Mouse (Mus musculus): ENCODE data around the gene Extl1. TPM values are rescaled to one million over a fixed set of nuclear protein-coding genes. Genes with fewer than 3 reads are reported as not detected.
A peak's percentile ranks its signal among the peaks of the same experiment; 100 is the strongest.
"Not testable (repeated sequence)": the region's sequence is repeated elsewhere in the genome, so short reads cannot be mapped to it uniquely, and the experiment has no call there.

Extl1 gene
- polyA plus RNA-seq (2015; fragmentation: Nextera tagmentation; extraction: Ambion mirVana) = 1.8 and 2.1 TPM in 2 replicates

DNA sequence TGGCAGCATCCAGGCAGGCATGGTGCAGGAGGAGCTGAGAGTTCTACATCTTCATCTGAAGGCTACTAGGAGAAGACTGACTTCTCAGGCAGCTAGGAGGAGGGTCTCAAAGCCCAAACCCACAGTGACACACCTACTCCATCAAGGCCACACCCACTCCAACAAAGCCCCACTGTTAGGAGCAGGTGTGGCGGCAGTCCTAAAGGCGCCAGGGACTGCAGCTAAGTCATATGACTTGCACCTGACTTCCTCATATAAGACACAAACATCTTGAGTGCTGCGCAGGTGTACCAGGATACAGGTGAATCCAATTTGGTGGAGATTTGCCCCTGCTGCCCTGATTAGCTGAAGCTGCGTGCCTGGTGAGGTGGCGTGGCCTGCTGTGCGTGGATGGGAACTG lies at the start of gene Extl1:
Gene Extl1, minus strand, starts transcription at position 101 of the 400 bp plus-strand sequence.
- not testable (repeated sequence) for DNase-seq (ENCODE audit: low spot score); ATAC-seq (ENCODE audit: low FRiP score, low TSS enrichment)
- WGBS = 96% methylated on average over 2 of the region's 6 CpGs

DNA sequence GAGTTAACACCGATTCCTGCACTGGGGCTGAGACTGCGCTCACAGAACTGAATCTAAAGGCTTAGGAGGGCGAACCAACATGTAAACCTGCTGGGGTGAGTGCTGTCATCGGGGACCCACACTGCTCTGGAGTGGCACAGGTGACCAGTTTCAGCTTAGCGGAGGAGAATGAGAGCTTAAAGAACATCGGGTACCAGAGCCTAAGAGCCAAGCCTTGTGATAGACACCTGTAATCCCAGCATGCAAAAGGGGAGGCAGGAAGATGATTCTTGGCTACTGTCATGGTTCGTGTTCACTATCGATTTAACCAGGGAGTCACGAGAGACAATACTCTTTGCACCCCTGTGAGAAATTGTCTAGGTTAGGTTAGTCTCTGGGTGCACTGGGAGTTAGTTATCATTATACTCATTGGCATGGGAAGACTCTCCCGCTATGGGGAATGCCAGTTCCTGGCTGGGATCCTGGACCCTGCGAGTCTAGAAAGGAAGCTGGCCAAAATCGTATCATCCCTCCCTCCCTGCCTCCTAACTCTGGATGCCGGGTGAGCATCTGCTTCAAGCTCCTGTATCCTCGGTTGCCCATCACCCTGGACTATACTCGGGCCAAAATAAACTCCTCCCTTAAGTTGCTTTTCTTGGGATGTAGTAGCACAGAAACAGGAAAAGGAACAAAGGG lies 49.2 kb upstream of the Extl1 start:
- Histone ChIP-seq H3K4me3 (ENCODE audit: low read depth, low read length) (no peak overlapping the region), H3K4me1 (replicated peaks; ENCODE audit: control insufficient read depth, insufficient read depth) (no peaks in the 10 kb centered on the region; the same call in 1 of the 2 replicates), H3K27ac (replicated peaks) (no peak overlapping the region), H3K9me3 (ENCODE audit: control insufficient read depth, low read length) (no peaks in the 10 kb centered on the region), H3K9ac (ENCODE audit: low read length) (no peak overlapping the region), H3K4me2 (replicated peaks; ENCODE audit: low read depth) (no peak overlapping the region), H3K36me3 (ENCODE audit: control insufficient read depth, insufficient read depth, low read length) (no peaks in the 10 kb centered on the region), H3K27me3 (ENCODE audit: control insufficient read depth, insufficient read depth, low read length) (no peaks in the 10 kb centered on the region)
- 80% methylated on average over 15 of the region's 15 CpGs for WGBS
- DNase-seq (ENCODE audit: low spot score) (no peak), ATAC-seq (ENCODE audit: low FRiP score, low TSS enrichment) (no peak)
- TF ChIP-seq CTCF (IDR thresholded peaks at IDR 0.05; ENCODE audit: low read depth) (no peak), EP300 (optimal IDR thresholded peaks at IDR 0.05) (no peak)

More for the DNA sequence above, at the start of gene Extl1:
- H3K36me3 ChIP-seq (ENCODE audit: control insufficient read depth, insufficient read depth, low read length); H3K27ac ChIP-seq (replicated peaks); H3K27me3 ChIP-seq (ENCODE audit: control insufficient read depth, insufficient read depth, low read length); H3K4me3 ChIP-seq (ENCODE audit: low read depth, low read length); H3K4me1 ChIP-seq (replicated peaks; ENCODE audit: control insufficient read depth, insufficient read depth); H3K4me2 ChIP-seq (replicated peaks; ENCODE audit: low read depth); H3K9me3 ChIP-seq (ENCODE audit: control insufficient read depth, low read length); H3K9ac ChIP-seq (ENCODE audit: low read length): not testable (repeated sequence)

DNA sequence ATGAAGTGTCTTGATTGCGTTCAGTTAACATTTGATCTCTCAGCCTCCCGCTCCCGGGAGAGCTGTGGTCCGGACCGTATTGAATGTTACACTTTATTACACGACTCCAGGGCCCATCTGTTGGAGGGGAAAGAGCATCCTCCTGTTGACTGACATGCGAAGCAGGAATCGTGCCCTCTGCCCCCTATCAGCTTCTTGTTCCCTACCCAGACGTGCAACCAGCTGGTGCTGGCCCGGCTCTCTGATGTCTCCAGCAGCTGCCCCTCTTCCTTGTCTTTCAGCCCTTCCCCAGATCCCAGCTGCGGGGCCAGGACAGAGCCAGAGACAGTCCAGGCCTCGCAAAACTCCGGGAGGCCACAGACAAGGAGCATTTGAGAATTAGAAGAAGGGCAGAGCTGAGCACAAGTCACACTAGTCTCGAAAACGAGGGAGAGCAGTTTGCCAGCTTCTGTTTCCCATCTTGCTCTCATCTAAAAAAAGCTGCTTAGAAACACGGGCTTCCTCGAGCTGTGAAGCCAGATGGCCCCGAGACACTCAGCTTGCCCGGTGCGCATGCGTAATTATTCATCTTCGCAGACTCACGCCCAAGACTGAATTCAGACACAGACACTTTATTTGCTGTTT lies 46.8 kb upstream of the Extl1 start:
- Histone ChIP-seq H3K4me1 (replicated peaks; ENCODE audit: control insufficient read depth, insufficient read depth) (no peaks in the 10 kb centered on the region; the same call in 1 of the 2 replicates), H3K4me3 (ENCODE audit: low read depth, low read length) (no peak overlapping the region), H3K27me3 (ENCODE audit: control insufficient read depth, insufficient read depth, low read length) (no peaks in the 10 kb centered on the region), H3K9me3 (ENCODE audit: control insufficient read depth, low read length) (no peaks in the 10 kb centered on the region), H3K27ac (replicated peaks) (no peak overlapping the region), H3K36me3 (ENCODE audit: control insufficient read depth, insufficient read depth, low read length) (peaks cover 2% of the 10 kb centered on the region), H3K9ac (ENCODE audit: low read length) (no peak overlapping the region), H3K4me2 (replicated peaks; ENCODE audit: low read depth) (peak overlapping the region; percentile 4; the same call in 1 of the 2 replicates)
- peak; percentile 31 for DNase-seq (ENCODE audit: low spot score)
- TF ChIP-seq EP300 (optimal IDR thresholded peaks at IDR 0.05) (no peak), CTCF (IDR thresholded peaks at IDR 0.05; ENCODE audit: low read depth) (no peak)
- no peak for ATAC-seq (ENCODE audit: low FRiP score, low TSS enrichment)
- WGBS = 29% methylated on average over 23 of the region's 23 CpGs

DNA sequence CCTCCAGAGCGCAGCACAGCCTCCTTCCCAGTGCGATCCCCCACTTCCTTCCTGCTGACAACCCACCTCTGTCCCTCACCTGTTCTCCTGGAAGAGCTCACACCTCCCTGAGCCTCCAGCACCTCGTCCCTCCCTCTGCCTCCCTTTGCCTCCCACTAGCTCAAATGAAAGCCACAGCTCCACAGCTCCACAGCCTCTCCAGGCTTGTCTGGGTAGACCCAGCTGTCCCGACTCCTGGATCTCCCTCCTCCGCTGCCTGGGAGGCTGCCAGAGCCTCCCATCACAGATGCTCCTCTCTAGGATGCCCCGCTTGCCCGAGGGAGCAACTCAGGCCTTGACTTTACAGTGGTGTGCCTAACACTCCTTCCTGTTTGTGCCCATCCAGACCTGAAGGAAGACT lies 41.4 kb upstream of the Extl1 start:
- Histone ChIP-seq H3K27me3 (ENCODE audit: control insufficient read depth, insufficient read depth, low read length) (no peaks in the 10 kb centered on the region), H3K4me1 (replicated peaks; ENCODE audit: control insufficient read depth, insufficient read depth) (no peaks in the 10 kb centered on the region), H3K27ac (replicated peaks) (no peak overlapping the region), H3K4me2 (replicated peaks; ENCODE audit: low read depth) (no peak overlapping the region), H3K4me3 (ENCODE audit: low read depth, low read length) (no peak overlapping the region), H3K9me3 (ENCODE audit: control insufficient read depth, low read length) (no peaks in the 10 kb centered on the region), H3K9ac (ENCODE audit: low read length) (no peak overlapping the region), H3K36me3 (ENCODE audit: control insufficient read depth, insufficient read depth, low read length) (peaks cover 13% of the 10 kb centered on the region)
- WGBS = 76% methylated on average over 7 of the region's 7 CpGs
- DNase-seq (ENCODE audit: low spot score) (no peak), ATAC-seq (ENCODE audit: low FRiP score, low TSS enrichment) (no peak)
- TF ChIP-seq CTCF (IDR thresholded peaks at IDR 0.05; ENCODE audit: low read depth) (no peak), EP300 (optimal IDR thresholded peaks at IDR 0.05) (no peak)

DNA sequence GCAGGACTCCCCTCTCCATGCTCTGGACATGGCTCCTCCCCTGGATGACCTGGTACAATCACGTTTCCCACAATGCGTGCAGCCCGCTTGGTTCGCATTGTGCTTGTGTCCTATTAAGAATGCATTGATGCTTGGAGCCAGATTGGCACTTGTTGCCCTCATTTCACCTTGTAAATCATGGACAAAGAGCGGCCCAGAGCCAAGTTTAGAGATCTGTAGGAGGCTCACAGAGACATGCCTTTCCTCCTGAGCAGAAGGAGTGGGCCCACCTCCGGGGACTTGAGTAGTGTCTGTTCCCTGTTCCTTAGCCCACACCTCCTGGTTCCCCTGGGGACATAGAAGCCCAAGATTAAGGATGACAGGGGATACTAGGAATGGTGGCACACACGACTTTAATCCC lies 40.3 kb upstream of the Extl1 start:
- DNase-seq (ENCODE audit: low spot score) (no peak), ATAC-seq (ENCODE audit: low FRiP score, low TSS enrichment) (no peak)
- H3K4me3 ChIP-seq (ENCODE audit: low read depth, low read length) = no peak overlapping the region
- no peak for TF ChIP-seq CTCF (IDR thresholded peaks at IDR 0.05; ENCODE audit: low read depth)
- no peak for TF ChIP-seq EP300 (optimal IDR thresholded peaks at IDR 0.05)
- H3K9me3 ChIP-seq (ENCODE audit: control insufficient read depth, low read length) = no peaks in the 10 kb centered on the region
- H3K4me1 ChIP-seq (replicated peaks; ENCODE audit: control insufficient read depth, insufficient read depth) = no peaks in the 10 kb centered on the region
- H3K9ac ChIP-seq (ENCODE audit: low read length) = no peak overlapping the region
- H3K4me2 ChIP-seq (replicated peaks; ENCODE audit: low read depth) = no peak overlapping the region
- no peaks in the 10 kb centered on the region for H3K27me3 ChIP-seq (ENCODE audit: control insufficient read depth, insufficient read depth, low read length)
- no peak overlapping the region for H3K27ac ChIP-seq (replicated peaks)
- H3K36me3 ChIP-seq (ENCODE audit: control insufficient read depth, insufficient read depth, low read length) = peaks cover 15% of the 10 kb centered on the region
- 88% methylated on average over 7 of the region's 7 CpGs for WGBS

DNA sequence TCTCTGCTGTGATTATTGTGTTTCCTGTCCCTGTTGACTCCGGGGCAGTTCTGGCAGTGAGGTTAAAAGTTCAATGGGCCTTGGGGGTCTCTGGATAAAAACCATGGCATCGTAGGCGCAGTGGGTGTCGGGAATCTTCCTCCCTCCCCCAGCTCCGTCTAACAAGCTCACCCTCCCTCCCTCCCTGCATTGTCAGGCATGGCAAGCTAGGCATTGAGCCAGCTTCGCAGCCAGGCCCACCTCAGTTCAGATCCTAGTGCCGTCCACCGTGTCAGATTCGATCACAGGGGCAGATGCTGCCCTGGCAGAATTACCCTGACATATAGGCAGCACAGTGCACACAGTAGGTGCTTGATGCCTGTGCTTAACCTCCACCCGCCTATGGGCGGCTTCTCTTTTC lies 38.3 kb upstream of the Extl1 start:
- Histone ChIP-seq H3K27me3 (ENCODE audit: control insufficient read depth, insufficient read depth, low read length) (no peaks in the 10 kb centered on the region), H3K36me3 (ENCODE audit: control insufficient read depth, insufficient read depth, low read length) (peaks cover 15% of the 10 kb centered on the region; the same call in 1 of the 2 replicates), H3K9ac (ENCODE audit: low read length) (no peak overlapping the region), H3K4me1 (replicated peaks; ENCODE audit: control insufficient read depth, insufficient read depth) (no peaks in the 10 kb centered on the region), H3K27ac (replicated peaks) (no peak overlapping the region), H3K4me3 (ENCODE audit: low read depth, low read length) (no peak overlapping the region), H3K9me3 (ENCODE audit: control insufficient read depth, low read length) (no peaks in the 10 kb centered on the region), H3K4me2 (replicated peaks; ENCODE audit: low read depth) (no peak overlapping the region)
- no peak for TF ChIP-seq CTCF (IDR thresholded peaks at IDR 0.05; ENCODE audit: low read depth)
- no peak for TF ChIP-seq EP300 (optimal IDR thresholded peaks at IDR 0.05)
- DNase-seq (ENCODE audit: low spot score) = no peak
- no peak for ATAC-seq (ENCODE audit: low FRiP score, low TSS enrichment)
- 70% methylated on average over 11 of the region's 11 CpGs for WGBS
